Mouse (Mus musculus) spleen, adult 18-20 months (tissue): ENCODE data around the gene Dazap2.
A peak's percentile ranks its signal among the peaks of the same experiment; 100 is the strongest.

ENCODE experiments used
- DNase-seq, 2 experiments: peaks; one replicate each; pipeline ENCODE4 v3.0.0; 2022; ENCODE audit warnings: mixed read lengths in 2 of 2

The Dazap2 gene

DNA sequence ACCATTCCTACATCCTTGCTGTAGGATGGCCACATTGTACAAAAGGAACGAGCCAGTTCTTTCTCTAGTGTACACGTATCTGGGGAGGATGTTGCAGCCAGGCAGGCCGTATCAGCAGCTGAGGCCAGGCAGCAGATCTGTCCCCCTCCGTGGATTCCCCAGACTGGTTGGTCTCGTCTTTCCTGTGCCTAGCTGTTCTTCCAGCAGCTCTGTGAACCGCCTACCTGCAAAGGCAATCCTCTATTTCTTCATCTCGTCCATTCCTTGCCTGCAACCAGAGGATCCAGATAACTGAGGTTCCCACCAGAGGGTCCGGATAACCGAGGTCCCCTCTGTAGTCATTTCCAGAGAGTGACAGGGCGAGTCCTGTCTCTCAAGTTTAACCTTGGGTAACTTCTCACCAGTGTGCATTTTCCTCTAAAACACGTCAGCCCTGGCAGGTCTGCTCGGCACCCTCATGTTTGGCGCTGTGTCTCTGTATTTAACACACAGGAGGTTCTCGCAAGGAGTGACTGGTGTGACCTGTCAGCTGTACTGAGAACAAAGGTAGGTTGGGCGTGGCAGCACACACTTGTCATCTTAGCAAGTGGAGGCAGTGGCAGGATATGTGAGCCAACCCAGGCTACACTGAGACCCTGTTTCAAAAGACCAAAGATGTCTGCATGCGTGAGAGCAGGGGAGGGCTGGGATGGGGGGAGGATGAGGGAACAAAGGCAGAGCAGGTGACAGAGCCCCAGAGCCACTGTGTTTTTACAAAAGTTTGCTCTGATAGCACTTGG is 25.0 kb downstream of the Dazap2 start:
- DNase-seq = no peak

DNA sequence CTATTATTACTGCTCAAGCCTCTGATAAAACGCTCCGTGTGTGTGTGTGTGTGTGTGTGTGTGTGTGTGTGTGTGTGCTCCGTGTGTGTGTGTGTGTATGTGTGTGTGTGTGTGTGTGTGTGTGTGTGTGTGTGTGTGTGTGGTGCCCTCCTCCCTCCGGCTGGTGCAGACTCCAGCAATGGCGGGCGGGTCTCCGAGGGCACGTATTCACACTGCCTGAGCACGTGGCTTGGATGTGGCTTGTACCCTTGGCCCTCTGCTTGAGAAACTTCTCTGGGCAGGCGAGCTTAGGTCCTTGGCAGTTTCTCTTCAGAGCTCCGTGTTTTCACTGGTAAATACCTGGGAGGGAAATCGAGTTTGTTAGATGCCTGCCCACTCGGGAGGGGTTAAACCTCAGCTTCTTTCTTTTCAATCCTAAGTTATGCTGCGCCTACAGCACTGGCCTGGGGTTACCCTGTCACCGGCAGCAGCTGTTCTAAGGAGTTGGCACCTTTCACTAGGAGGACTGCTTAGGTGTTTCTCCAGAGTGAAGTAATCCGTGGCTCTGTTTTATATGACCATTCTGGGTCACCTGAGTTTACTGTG is 26.2 kb downstream of the Dazap2 start:
- DNase-seq = no peak

DNA sequence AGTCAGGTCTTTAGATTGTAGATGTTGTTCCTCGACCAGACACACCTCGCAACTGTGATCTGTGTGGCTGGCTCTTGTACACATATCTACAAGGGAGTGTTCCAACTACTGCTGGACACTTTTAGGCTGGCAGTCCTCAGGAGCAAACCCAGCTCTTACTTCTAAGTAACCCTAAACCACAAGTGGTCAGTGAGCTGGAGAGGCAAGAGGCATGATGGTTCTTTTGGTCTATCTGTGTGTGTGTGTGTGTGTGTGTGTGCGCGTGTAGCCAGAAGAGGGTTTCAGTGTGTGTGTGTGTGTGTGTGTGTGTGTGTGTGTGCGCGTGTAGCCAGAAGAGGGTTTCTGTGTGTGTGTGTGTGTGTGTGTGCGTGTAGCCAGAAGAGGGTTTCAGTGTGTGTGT is 27.3 kb downstream of the Dazap2 start:
- no peak for DNase-seq

- DNase-seq = no peak
These were observed 31.0 kb downstream of the Dazap2 start for GRCm38 (mm10) chr15:100646161-100646560.

GRCm38 (mm10) chr15:100650111-100650510 is 35.0 kb downstream of the Dazap2 start:
- DNase-seq = no peak

DNA sequence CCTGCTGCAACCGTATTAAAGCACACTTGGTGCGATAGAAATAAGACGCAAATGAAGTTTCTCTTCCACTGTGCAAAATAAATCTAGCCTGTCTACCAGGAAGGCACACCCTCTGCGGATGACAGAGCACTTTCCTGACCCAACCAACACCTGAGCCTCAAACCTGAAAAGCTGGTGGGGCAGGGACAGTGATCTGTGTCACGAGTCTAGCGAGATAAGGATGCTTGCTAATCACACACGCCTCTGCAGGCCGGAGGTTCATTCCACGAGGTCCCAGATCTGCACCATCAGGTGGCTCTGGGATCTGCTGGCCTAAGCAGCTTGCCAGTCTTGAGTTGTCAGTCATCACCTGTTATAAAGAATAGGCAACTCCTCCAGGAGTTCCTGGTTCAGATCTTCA is 36.5 kb downstream of the Dazap2 start:
- DNase-seq = no peak

- DNase-seq = no peak
These were observed 39.1 kb downstream of the Dazap2 start for GRCm38 (mm10) chr15:100654271-100654670.

DNA sequence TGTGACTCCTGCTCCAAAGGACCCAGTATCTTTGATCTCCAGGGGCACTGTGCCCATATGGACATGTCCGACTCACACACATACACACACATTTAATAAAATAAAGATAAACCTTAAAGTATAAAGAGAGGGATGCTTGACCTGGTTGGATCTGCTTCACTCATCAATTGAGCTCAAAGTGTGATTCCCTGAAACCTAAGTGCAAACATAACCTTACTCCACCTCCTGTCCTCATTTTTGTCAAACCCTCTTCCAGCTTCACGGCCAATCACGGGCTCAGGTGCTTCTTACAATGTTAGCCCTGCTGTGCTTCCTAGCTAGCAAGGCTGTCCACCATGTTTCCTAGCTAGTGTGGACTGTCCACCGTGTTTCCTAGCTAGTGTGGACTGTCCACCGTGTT is 40.1 kb downstream of the Dazap2 start:
- no peak for DNase-seq

DNA sequence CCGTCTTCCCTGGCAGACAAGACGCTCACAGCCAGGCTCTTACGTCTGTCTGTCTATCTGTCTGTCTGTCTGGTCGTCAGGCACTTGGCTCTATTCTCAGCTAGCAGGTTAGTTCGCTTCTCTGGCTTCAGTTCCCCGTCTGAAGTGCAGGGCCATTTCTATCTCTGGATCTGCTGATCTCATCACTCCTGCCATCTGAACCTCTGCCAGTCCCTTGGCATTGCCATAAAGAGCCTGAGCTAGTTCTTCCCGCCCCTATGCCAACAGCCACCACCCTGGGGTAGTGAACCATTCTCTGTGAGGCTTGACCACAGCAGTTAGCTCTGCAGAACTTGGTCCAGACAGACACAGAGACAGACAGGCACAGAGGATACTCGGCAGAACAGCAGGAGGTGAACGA is 45.2 kb downstream of the Dazap2 start:
- DNase-seq = no peak

DNA sequence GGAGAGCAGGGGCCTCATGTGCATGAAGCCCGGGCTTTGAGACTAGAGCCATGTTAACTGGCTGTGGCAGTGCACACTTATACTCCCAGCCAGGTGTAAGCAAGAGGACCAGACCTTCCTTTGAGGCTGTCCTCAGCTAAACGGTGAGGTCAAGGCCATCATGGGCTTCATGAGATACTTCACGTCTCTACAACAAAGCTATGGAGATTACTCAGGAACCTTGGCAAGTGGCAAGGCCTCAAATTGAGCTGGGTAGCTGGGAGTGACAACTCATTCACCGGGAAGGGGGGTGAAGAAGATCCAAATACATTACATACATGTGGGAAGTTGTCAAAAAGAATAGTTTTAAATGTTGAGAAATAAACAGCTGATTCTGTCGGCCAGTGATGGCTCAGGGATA is 45.7 kb downstream of the Dazap2 start:
- DNase-seq = no peak

DNA sequence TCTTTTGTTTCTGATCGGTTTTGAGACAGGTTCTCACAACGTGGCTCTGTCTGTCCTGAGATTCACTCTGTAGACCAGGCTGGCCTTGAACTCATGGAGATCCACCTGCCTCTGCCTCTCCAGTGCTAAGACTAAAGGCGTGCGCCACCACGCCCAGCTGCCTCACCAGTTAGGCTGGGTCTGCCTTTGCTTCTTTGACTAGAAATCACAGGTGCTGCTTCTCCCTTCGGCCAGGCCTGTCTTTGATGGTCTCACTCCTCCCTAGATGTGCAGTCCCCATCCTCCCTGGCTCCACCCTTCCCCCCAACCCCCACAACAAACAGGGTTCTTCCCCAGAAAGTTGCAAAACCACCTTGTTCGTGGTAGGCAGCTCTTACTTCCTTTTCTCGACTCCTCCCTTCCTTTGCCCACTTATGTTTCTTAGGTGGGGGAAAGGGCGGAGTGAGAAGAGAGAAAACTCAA is 49.7 kb downstream of the Dazap2 start:
- peak; percentile 79 to 83 for DNase-seq

- DNase-seq = no peak
These were observed 50.5 kb downstream of the Dazap2 start for GRCm38 (mm10) chr15:100665411-100666218.

DNA sequence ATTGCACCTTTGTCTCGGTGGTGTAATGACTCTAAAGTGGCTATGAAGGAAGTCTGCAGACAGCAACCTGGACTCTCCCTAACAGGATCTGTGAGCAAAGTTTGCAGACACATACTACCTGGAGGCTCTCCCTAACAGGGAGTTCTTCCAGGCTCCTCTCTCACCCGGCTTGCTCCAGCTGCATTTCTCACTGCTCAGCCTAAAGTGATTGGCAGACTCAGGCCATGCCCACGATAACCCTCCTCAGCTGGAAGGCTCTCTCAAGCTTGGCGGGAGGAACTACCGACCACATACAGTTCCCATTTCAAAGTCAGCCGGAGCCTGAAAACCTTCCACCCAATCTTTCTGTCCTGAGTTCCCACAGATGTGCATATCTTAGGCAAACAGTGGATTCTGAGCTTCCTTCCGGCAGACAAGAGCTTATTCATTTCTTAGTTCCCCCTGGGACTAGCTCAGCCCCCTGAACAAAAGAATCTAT is 51.1 kb downstream of the Dazap2 start:
- DNase-seq = peak; percentile 30 to 46

- DNase-seq = no peak
These were observed 51.7 kb downstream of the Dazap2 start for GRCm38 (mm10) chr15:100666851-100667250.

- no peak for DNase-seq
These were observed 52.3 kb downstream of the Dazap2 start for GRCm38 (mm10) chr15:100667420-100667819.

DNA sequence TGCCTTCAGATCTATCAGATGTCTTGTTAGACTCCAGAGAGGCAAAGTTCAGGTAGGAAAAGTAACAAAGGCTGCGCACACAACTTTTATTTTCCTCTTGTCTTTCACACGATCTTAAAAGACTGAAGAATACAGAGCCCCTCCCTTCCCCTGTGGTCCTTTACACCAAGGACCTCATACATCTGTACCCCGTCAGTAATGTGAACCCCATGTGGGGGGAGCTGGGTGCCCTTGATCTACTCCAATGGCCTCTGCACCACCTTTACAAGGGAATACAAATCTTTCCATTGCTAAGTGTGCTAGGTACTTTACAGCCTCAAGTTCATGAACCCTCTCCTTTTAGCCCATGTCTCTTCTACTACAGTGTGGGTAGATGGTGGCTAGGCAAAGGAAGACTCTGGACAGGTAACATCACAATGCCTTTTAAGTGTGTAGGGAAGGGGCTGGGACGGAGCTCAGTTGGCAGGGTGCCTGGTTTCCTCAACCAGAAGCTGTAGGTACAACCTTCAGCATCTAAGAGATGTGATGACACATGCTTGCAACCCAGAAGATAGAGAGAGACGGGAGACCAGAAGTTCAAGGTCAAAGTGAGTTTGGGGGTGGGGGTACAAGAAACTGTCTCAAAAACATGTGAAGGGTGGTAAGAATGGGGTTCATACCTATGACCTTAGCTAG is 52.9 kb downstream of the Dazap2 start:
- DNase-seq = peak in 1 of 2 experiments; percentile 48

- peak; percentile 84 to 90 for DNase-seq
These were observed 54.2 kb downstream of the Dazap2 start, which contains the start of gene Bin2 for GRCm38 (mm10) chr15:100669337-100669736. Bin2 (minus strand) TSS chr15:100669553.

DNA sequence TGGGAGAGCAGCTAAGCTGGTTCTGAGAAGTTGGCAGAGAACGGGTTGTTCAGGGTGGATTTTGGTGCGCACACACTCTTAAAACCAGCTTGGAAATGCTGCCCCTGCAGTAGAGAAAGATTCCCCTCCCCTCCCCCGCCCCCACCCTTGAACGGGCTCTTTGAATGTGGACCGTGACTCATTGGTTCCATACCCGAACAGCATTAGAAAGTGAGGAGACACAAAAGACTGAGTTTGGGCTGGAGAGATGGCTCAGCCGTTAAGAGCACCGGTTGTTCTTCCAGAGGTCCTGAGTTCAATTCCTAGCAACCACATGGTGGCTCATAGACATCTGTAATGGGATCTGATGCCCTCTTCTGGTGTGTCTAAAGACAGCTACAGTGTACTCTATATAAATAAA is 54.9 kb downstream of the Dazap2 start:
- no peak for DNase-seq
